Mouse (Mus musculus): ENCODE measurements around the gene Zfyve9. TPM values are rescaled to one million over a fixed set of nuclear protein-coding genes. Genes with fewer than 3 reads are reported as not detected.
A peak's percentile ranks its signal among the peaks of the same experiment; 100 is the strongest.

The Zfyve9 gene
- total RNA-seq (2021), result 10 to 100 TPM; 50.1 to 60.8 TPM
- long read RNA-seq, experiment 1, full-length matches to known transcripts, result 1 of 8 reads
- long read RNA-seq, experiment 1, partial matches to known transcripts, result 2 of 8 reads
- long read RNA-seq, experiment 1, other reads (novel, unspliced or antisense), result 5 of 8 reads
- long read RNA-seq, experiment 2, partial matches to known transcripts, result 1 of 3 reads
- long read RNA-seq, experiment 2, other reads (novel, unspliced or antisense), result 2 of 3 reads

GRCm38 (mm10) chr4:108780057-108780863 lies at the start of gene Zfyve9:
TSS of gene Zfyve9 (minus strand) at chr4:108780798.
- intact Hi-C loops (cut with DNase I), result loop anchor here (1.0 kb wide), 1 partner anchor 83 kb away; no protein-coding TSS in a partner anchor
- peak; percentile 94 for DNase-seq
- TF ChIP-seq CTCF (IDR thresholded peaks at IDR 0.05), result peak; percentile 72
- Histone ChIP-seq H3K4me3 (peak within 1 kb of the TSS; percentile 100), H3K27ac (peak within 1 kb of the TSS; percentile 99)

GRCm38 (mm10) chr4:108826643-108827042 lies 46.0 kb upstream of the Zfyve9 start:
- no peak for TF ChIP-seq CTCF (IDR thresholded peaks at IDR 0.05)
- intact Hi-C loops (cut with DNase I), result no loop called here
- no peak overlapping the region for H3K27ac ChIP-seq
- H3K4me3 ChIP-seq, result no peak overlapping the region
- no peak for DNase-seq

- no peak for TF ChIP-seq CTCF (IDR thresholded peaks at IDR 0.05)
- no peak overlapping the region for H3K27ac ChIP-seq
- no peak overlapping the region for H3K4me3 ChIP-seq
- intact Hi-C loops (cut with DNase I), result no loop called here
- DNase-seq, result no peak
Measured at GRCm38 (mm10) chr4:108826096-108826495, 45.5 kb upstream of the Zfyve9 start.

GRCm38 (mm10) chr4:108825677-108826076 lies 45.1 kb upstream of the Zfyve9 start:
- no peak overlapping the region for H3K4me3 ChIP-seq
- intact Hi-C loops (cut with DNase I), result no loop called here
- DNase-seq, result no peak
- no peak for TF ChIP-seq CTCF (IDR thresholded peaks at IDR 0.05)
- H3K27ac ChIP-seq, result no peak overlapping the region

- no peak for DNase-seq
- intact Hi-C loops (cut with DNase I), result no loop called here
- no peak overlapping the region for H3K4me3 ChIP-seq
- TF ChIP-seq CTCF (IDR thresholded peaks at IDR 0.05), result no peak
- H3K27ac ChIP-seq, result no peak overlapping the region
Measured at GRCm38 (mm10) chr4:108811550-108811949, 31.0 kb upstream of the Zfyve9 start.

GRCm38 (mm10) chr4:108811142-108811541 lies 30.5 kb upstream of the Zfyve9 start:
- no peak overlapping the region for H3K4me3 ChIP-seq
- intact Hi-C loops (cut with DNase I), result no loop called here
- no peak overlapping the region for H3K27ac ChIP-seq
- no peak for TF ChIP-seq CTCF (IDR thresholded peaks at IDR 0.05)
- DNase-seq, result no peak

- Histone ChIP-seq H3K27ac (no peak overlapping the region), H3K4me3 (no peak overlapping the region)
- intact Hi-C loops (cut with DNase I), result no loop called here
- no peak for TF ChIP-seq CTCF (IDR thresholded peaks at IDR 0.05)
- DNase-seq, result no peak
Measured at GRCm38 (mm10) chr4:108803535-108803934, 22.9 kb upstream of the Zfyve9 start.

- Histone ChIP-seq H3K4me3 (no peak overlapping the region), H3K27ac (no peak overlapping the region)
- intact Hi-C loops (cut with DNase I), result loop anchor here (10.0 kb wide), 1 partner anchor 177 kb away; no protein-coding TSS in a partner anchor
- peak; percentile 79 for TF ChIP-seq CTCF (IDR thresholded peaks at IDR 0.05)
- peak; percentile 72 for DNase-seq
Measured at GRCm38 (mm10) chr4:108798083-108798830, 17.7 kb upstream of the Zfyve9 start.

- TF ChIP-seq CTCF (IDR thresholded peaks at IDR 0.05), result no peak
- no peak overlapping the region for H3K4me3 ChIP-seq
- H3K27ac ChIP-seq, result peak overlapping the region; percentile 4; the same call in 1 of the 2 replicates
- no peak for DNase-seq
- intact Hi-C loops (cut with DNase I), result loop anchor here (10.0 kb wide), 1 partner anchor 178 kb away; no protein-coding TSS in a partner anchor
Measured at GRCm38 (mm10) chr4:108796701-108797100, 16.1 kb upstream of the Zfyve9 start.

GRCm38 (mm10) chr4:108793941-108794340 lies 13.3 kb upstream of the Zfyve9 start:
- Histone ChIP-seq H3K27ac (no peak overlapping the region), H3K4me3 (no peak overlapping the region)
- DNase-seq, result no peak
- intact Hi-C loops (cut with DNase I), result loop anchor here (10.0 kb wide), 1 partner anchor 181 kb away; no protein-coding TSS in a partner anchor
- no peak for TF ChIP-seq CTCF (IDR thresholded peaks at IDR 0.05)

GRCm38 (mm10) chr4:108790507-108790906 lies 9.9 kb upstream of the Zfyve9 start:
- no peak for TF ChIP-seq CTCF (IDR thresholded peaks at IDR 0.05)
- no peak for DNase-seq
- H3K4me3 ChIP-seq, result no peak overlapping the region
- H3K27ac ChIP-seq, result no peak overlapping the region
- intact Hi-C loops (cut with DNase I), result loop anchor here (10.0 kb wide), 1 partner anchor 184 kb away; no protein-coding TSS in a partner anchor

GRCm38 (mm10) chr4:108789258-108789936 lies 8.8 kb upstream of the Zfyve9 start:
- Histone ChIP-seq H3K4me3 (no peak overlapping the region), H3K27ac (no peak overlapping the region)
- peak; percentile 17; the same call in 1 of the 2 replicates for TF ChIP-seq CTCF (IDR thresholded peaks at IDR 0.05)
- intact Hi-C loops (cut with DNase I), result no loop called here
- no peak for DNase-seq
